Mouse (Mus musculus): ENCODE measurements around the gene Spata31d1d.
A peak's percentile ranks its signal among the peaks of the same experiment; 100 is the strongest.
"Not testable (repeated sequence)": the region's sequence is repeated elsewhere in the genome, so short reads cannot be mapped to it uniquely, and the experiment has no call there.

The Spata31d1d gene

DNA sequence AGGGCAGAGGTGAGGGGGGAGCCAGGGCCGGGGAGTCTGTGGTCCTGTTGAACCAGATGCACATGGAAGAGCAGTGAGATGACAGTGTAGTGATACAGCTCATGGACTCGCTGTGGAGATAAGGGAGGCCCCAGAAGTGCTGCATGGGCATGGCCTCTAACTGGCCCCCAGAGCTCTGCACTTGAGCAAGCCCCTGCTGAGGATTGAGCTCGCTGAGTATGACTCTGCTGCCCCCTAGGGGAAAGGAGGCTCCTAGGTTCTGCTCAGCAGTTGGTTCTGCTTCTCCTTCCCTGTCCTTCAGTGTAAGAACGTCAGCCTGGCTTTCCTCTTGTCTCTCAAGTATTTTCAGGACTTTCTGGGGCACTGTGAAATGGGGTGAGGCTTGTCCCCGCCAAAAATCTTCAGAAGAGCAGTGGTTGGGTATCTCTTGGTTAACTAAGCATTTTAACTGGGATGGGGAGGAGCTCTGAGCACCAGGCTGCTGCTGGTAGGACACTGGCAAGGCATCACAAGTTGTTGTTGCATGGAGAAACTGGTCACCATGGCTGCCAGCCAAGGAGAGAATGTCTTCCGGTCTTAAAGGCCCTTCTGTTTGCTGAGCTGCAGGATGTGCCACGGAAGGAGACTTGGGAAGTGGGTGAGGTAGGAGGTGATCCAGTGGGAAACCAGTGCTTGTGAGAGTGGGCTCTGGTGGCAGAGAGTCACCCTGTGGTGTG is 3.0 kb downstream of the Spata31d1d start:
- DNase-seq (ENCODE audit: low spot score), result peak; percentile 87

DNA sequence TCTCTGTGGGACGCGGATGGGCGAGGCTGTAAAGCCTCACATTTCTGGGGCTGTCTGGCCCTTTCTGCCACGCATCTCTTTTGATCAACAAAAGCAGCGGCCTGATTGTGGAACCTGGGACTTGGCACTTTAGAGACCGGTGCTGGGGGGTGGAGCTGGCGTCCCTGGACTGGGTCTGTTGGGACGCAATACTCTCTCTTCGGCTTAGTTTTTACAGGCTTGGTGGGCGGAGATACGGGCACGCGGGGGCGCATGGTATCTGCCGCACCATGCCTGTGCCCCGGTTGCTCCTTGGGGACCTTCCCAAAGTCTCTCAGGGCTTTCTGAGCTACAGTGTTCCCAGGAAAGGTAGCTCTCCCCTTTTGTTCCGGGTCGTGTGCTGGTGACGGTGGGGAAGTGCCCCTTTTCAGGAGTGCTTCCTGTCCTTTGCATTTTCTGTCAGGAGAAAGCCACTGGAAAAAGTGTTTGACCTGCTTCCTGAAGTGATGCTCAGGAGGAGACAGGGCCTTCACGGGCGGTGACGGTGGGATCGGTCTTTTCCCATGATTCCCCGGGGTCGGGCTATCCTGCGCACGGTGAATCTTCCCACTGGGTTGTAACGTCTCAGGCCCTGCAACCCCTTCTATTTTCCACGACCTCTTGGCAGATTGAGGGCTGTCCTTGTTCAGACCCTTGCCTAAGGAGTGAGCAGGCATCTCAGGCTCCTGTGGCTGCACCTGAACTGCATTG is 5.2 kb downstream of the Spata31d1d start:
- DNase-seq (ENCODE audit: low spot score), result no peak

DNA sequence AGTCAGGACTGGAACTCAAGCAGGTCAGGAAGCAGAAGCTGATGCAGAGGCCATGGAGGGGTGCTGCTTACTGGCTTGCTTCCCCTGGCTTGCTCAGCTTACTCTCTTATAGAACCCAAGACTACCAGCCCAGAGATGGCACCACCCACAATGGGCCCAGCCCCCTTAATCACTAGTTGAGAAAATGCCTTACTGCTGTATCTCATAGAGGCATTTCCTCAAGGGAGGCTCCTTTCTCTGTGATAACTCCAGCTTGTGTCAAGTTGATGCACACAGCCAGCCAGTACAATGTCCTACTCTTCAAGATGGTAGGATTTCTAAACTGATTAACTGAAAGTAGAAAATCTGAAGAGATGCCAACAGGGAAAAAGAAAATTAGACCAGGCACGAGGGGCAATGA is 9.5 kb downstream of the Spata31d1d start:
- DNase-seq (ENCODE audit: low spot score), result not testable (repeated sequence)

DNA sequence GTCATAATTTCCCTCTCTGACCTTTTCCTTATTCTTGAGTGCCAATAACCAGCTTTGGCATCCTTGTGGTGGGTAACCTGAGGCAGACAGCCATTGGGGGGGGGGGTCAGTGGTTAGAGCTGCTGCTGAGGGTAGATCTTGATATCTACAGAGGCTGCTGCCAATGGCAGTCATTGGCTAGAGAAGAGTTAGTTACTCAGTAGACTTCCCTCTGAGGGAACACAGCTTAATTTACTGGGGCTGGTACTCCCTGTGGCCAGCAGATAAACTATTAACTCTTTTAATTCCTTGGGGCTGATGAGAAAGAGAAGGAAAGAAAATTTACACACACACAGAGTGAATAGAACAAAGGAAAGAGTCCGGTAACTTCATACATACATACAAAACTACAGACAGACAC is 12.1 kb downstream of the Spata31d1d start:
- DNase-seq (ENCODE audit: low spot score), result no peak

DNA sequence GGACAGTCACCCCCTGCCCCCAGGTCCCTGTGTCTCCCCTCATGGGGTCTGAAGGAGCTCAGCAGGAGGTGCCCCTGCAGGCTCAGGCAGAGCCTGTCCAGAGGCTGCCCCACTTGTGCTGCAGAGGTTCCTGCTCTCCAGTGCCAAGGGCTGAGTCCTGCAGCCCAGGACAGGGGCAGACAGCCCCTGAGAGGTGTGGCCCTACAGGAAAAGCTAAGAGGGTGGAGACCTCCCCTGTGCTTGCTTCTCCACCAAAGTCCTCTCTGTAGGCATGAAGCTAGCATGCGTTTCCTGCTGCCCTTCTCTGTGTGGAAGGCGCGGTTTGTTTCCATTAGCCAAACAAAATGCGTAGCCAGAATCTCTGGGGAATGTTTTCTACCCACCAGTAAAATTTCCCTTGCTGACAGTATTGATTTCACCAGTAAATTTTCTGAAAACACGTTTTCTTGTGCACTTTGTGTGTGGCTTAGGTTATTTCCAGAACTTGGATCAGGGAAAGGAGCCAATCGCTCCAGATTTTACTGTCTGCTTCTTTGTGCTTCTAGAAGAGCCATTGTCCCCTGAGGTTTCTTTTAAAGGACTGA is 12.6 kb downstream of the Spata31d1d start:
- not testable (repeated sequence) for DNase-seq (ENCODE audit: low spot score)

DNA sequence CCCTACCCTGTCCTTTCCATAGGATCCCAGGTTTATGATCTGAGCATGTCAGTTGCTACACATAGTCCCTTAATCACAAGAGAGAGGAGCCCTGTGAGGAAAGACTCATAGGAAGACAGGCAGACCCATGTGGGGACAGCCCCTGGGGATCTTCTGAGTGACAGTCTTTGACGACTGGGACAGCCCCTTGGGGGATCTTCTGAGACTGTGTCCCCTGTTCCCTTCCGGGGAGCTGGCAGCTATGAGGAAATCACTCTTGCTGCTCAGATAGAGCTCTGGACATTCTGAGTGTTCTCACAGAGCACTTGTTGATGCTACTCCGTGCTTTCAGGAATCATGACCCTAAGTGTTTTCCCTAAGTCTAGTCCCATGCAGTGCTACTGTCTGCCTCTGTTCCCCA is 17.8 kb downstream of the Spata31d1d start:
- DNase-seq (ENCODE audit: low spot score), result no peak

DNA sequence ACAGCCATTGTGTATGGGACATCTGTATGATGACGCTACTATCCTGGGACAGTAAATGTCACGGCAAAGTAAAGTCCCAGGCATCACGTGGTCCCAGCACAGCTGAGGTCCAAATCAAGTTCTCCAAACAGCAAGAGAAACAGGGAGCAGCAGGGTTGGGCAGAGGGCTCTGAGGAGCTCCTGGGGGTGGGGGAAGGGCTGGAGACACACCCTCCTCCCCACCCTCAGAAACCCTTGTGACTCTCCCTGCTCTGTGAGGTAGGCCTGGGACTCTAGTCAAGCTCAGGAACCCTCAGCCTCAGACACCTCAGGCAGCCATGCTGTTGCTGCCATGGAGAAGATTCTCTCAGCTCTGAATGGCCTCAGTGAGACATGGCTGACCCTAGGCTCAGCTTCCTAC is 19.6 kb downstream of the Spata31d1d start, which contains the start of gene Spata31d1b:
Spata31d1b (plus strand) TSS at position 301 of the 400 bp plus-strand sequence.
- not testable (repeated sequence) for DNase-seq (ENCODE audit: low spot score)

DNA sequence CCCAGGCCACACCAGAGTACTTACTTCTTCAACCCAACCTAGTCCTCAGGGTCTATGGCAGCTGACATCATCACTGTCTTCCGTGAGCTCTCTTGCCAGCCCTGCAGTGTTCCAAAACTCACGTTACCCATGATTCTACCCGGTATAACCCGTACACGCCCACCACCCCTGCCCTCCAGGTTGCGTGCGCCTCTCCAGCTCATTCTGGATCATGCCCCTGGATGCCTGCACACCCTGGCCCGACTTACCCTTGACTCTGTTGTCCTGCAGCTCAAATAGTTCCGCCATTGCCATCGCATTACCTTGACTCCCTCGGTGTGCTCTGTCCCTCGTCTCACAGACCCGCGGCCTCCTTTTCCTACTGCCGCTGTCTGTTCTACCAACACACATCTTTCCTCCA is 21.3 kb downstream of the Spata31d1d start, which contains the start of gene Spata31d1a:
Spata31d1a (minus strand) TSS at position 101 of the 400 bp plus-strand sequence.
- no peak for DNase-seq (ENCODE audit: low spot score)

DNA sequence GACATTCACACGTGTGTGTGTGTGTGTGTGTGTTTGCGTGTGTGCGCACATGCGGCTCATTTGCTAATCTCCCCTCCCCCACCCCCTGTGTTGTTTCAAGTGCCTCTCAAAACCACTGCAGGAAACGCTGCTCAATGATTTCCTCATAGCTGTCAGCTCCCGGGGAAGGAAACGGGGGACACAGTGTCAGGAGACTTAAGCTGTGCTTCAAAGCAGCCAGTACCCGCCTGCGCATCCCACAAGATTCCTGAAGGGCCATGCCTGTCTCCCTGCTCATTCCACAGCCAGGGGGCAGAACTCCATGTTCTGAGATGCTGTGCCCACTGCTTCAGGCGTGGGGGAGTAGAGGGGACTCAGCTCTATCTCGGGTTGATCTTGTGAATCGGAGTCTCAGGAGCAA is 27.0 kb downstream of the Spata31d1d start:
- no peak for DNase-seq (ENCODE audit: low spot score)

DNA sequence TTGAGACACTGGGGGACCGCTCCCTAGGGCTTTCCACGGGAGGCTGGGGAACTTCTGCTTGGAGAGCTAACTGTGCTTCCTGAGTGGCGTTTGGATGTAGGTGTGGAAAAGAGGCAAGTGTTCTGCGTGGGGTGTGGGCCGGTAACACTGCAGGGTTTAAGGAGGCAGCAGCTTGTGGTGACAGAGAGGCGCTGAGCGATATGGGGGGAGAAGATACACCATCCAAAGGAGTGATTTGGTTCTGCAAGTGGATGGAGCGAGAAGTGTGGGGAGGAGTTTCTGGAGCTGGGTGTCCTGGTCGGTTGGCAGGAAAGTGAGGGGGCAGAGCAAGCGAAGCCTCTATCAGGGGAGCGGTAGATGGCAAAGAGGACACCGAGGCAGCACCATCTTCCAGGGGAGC is 28.0 kb downstream of the Spata31d1d start:
- no peak for DNase-seq (ENCODE audit: low spot score)

DNA sequence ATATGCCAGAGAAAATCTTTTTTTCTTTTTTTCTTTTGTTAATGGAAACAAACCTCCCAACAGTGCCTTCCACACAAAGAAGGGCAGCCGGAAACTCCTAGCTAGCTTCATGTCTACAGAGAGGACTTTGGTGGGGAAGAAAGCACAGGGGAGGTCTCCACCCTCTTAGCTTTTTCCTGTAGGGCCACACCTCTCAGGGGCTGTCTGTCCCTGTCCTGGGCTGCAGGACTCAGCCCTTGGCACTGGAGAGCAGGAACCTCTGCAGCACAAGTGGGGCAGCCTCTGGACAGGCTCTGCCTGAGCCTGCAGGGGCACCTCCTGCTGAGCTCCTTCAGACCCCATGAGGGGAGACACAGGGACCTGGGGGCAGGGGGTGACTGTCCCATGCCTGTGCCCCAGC is 31.4 kb downstream of the Spata31d1d start:
- not testable (repeated sequence) for DNase-seq (ENCODE audit: low spot score)

DNA sequence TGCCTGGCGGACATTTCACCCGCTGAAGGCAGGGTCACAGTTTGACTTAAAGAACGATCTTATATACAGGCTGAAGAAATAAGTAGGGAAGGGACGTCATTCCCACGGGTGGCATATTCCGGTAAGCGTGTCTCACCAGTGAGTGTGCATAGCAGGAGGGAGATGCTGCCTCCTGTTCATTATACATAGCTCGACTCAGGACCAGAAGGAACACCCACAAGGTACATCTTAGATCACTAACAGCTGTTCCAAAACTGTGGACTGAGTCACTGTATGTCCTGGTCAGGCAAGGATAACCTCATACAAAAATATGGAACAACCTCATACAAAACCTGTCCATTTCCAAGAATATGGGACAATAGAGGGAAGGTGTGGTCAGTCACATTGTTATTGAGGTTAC is 32.4 kb downstream of the Spata31d1d start:
- DNase-seq (ENCODE audit: low spot score), result no peak

DNA sequence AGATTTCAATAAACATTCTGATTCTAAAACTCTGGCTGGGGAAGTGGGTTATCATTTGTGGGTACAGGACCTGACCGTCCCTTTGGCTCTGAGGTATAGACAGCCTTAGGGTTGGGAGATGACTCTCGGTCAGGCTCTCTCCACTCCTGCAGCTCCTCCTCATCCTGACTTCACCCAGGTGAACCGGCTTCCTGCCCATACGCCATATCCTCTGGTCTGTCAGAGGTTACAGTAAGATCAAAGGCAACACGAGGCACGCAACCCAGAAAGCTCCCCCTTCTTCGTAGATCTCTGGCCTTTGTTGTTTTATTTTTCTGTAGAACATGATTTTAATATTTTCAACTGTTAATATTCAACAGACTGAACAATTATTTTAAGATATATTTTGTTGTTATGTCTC is 35.8 kb downstream of the Spata31d1d start:
- DNase-seq (ENCODE audit: low spot score), result no peak

DNA sequence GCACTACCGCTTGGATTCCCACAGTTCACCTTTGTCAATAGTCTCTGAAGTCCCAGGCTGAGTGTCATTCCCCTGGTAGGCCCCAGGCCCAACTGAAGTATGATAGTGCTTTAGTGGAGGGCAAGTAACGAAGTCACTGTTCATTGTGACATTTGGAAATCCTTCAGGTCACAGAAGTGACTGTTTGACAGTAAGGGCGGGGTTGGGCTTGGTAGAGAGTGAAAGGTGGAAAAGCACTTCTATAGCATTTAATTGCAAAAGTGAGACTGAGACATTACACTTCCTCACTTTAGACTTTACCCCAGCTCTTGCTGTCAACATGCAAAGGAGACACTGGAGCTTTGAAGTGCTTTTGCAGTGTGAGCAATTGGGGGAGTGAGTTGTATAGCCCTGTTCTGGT is 37.5 kb downstream of the Spata31d1d start, which contains the start of gene 4921517D22Rik:
4921517D22Rik (minus strand) TSS at position 101 of the 400 bp plus-strand sequence.
- no peak for DNase-seq (ENCODE audit: low spot score)

DNA sequence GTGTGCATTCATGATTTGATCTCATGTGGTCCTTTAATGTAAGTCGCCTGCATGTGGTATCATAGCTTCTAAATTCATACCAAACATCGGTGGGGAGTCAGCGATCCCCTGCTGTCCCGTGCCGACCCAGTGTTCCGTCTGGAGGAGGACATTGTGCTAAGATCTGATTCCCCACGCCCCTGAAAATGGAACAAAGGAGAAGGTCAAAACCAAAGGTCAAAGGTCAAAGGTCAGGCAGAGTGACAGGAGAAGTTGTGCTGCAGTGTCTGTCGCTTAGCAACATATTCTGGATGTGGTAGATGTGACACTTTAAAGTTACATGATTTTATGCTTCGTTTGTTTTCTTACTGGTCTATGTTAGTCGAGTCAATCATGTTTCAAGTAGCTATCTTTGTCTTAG is 40.1 kb downstream of the Spata31d1d start:
- no peak for DNase-seq (ENCODE audit: low spot score)

DNA sequence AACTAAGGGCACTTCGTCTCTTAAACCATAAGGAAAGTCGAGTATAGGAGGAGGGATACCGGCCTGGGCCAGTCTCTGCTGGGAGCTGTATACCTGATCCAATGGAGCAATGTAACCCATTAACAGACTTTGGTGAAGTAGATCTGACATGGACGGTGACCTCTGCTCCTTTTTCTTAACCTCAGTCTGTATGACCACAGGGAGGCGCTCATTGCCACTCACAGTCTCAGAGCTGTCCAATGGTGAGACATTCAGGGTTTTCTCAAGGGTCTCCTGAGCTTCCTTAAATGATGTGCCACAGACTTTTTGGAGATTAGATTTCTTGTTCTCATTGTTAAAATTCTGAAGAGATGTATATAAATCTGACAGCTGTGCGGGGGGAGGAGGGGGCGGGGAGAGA is 41.0 kb downstream of the Spata31d1d start:
- no peak for DNase-seq (ENCODE audit: low spot score)

DNA sequence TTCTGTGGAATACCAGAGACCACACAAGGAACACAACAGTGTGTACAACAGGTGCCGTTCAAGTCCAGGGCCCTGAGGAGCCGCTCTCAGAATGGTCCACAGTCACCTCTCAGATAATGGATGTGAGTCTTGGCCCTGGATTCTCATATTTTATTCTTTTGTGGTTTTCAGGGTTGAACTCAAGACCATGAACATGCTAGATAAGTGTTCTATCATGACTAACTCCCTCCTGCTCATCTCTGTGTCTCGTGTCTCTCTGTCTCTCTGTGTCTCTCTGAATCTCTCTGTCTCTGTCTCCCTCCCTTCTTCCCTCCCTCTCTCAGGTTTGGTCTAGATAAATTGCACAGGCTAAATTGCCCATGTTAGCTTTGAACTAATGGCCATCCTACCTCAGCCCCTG is 41.7 kb downstream of the Spata31d1d start:
- DNase-seq (ENCODE audit: low spot score), result no peak

DNA sequence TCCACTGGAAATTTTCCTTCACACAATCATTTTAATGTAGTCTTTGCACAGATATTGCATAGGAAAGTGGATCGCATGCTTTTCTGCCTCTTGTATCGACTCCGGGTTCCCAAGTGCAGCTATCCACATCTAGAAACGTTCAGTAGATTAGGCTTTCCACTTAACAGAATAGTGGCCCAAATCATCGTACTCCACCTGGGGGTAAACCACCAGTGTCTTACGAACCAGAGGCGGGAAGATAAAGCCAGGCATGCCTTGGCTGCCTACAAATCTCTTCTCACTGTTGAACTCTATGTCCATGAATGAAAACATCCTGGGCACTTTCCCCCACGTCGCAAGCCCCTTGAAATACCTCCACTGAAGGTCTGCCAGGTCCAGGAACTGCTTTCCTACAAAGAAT is 42.2 kb downstream of the Spata31d1d start:
- DNase-seq (ENCODE audit: low spot score), result no peak

DNA sequence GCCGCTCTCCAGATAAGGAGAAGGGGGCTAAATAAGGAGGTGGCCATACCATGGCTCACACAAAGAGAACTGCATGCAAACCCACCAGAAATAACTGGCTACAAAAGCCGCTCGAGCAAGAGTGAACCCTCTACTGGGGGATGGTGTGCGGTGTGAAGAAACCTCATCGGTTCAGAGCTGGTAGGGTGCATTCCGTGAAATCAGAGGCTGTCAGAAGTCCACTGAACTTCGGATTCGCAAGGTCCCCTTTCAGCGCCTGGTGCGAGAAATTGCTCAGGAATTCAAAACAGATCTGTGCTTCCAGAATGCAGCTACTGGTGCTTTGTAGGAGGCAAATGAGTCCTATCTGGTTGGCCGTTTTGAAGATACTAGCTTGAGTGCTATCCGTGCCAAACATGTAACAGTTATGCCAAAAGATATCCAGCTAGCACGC is 43.2 kb downstream of the Spata31d1d start:
- no peak for DNase-seq (ENCODE audit: low spot score)

DNA sequence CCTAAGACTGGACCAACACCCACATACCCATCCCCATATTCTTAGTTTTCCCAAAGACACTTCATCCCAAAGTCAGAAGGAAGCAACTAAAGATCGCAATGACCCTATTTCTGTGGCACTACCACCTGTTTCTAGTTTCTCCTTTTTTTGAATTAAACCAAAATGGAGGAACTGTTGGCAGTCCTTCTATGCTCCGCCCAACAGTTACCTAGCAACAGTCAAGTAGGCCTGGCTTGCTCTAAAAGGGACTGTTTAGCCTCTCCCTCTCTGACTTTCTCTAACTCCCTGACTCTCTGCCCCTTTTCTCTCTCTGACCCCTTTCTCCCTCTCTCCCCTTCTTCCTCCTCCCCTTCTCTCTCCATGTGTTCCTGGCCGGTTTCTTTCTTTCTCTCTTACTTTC is 46.3 kb downstream of the Spata31d1d start:
- no peak for DNase-seq (ENCODE audit: low spot score)

DNA sequence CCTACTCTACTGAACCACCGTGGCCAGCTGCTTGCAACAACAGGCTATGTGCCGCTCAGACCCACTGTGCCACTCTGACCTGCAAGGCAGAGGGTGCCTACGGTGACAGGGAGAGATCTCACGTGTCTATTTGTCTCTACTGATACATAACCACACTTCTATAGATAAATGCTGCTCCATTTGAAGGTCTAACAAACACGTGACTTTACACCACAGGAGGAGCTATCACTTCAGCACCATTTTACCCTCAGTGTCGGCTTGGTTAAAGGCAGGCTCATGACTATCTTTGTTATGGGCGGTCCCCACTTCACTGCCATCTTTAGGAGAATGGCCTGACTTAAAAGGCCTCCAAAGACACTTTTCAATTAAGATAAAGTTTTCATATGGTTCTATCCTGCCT is 48.9 kb downstream of the Spata31d1d start:
- DNase-seq (ENCODE audit: low spot score), result no peak

DNA sequence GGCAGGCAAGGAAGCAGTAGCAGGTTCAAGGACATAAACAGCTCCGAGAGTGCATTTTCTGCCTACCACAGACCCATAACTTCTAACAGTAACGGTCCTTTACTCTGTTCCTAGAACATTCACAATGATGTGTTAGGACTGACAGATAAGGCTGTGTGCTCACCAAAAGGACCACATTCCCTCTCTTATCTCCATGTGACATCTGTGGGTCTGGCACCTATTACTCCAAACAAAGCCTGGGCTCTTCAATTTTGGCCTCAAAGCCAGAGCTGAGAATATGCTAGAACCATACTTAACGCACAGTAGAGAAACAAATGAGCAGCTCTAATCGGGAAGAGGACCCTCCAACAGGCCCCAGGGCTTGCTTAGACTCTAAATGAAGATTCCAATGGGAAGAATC is 51.6 kb downstream of the Spata31d1d start:
- no peak for DNase-seq (ENCODE audit: low spot score)

DNA sequence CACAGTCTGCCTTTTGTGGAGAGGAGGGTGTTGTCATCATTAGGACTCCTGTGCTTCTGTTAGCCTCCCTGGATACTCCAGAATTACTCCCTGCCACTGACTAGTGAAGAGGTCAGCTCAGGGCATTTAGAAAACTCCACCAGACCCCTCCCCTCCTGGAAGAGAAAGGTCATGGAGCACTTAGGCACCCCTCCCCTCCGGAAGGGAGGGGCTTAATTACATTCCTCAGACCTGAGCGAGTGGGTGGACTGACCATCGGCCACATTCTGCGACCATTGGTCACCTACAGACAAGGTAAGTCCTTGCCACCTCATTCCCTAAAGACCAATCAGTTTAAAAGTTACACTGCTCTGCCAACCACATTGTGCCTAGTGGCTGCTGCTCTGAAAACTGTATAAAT is 52.2 kb downstream of the Spata31d1d start:
- DNase-seq (ENCODE audit: low spot score), result no peak

Measured in layer of hippocampus, adult 9-10 months (tissue).